Mouse (Mus musculus) C2C12 (cell line): ENCODE results near the gene Pbxip1. TPM values are rescaled to one million over a fixed set of nuclear protein-coding genes. Genes with fewer than 3 reads are reported as not detected.

Experiments used
- H3K27me3 ChIP-seq: one replicate; pipeline ENCODE4 v1.6.1; 2011; ENCODE audit not compliant: control insufficient read depth, insufficient read depth, insufficient read length
- H3K36me3 ChIP-seq: one replicate; pipeline ENCODE4 v1.6.1; 2011; ENCODE audit not compliant: control insufficient read depth, insufficient read depth
- H3K4me3 ChIP-seq: one replicate; pipeline ENCODE4 v1.5.1; 2011; ENCODE audit warnings: mild to moderate bottlenecking, control low read depth; ENCODE audit not compliant: poor library complexity, insufficient read depth, severe bottlenecking
- H3K79me2 ChIP-seq: one replicate; pipeline ENCODE4 v1.6.1; 2011; ENCODE audit not compliant: control insufficient read depth, insufficient read depth
- H3K79me3 ChIP-seq: one replicate; pipeline ENCODE4 v1.6.1; 2011; ENCODE audit warnings: low read depth, control low read depth
- H3ac ChIP-seq: one replicate; pipeline ENCODE3; 2011; ENCODE audit warnings: low read depth; ENCODE audit not compliant: control insufficient read depth, insufficient read length
- CEBPB ChIP-seq: IDR thresholded peaks from one replicate; pipeline ENCODE4 v1.6.1; 2011; ENCODE audit warnings: low read depth, mild to moderate bottlenecking, control low read depth, moderate library complexity
- CTCF ChIP-seq: IDR thresholded peaks from one replicate; pipeline ENCODE4 v1.5.1; 2011; ENCODE audit not compliant: control insufficient read depth, insufficient read depth, insufficient read length
- FOSL1 ChIP-seq: IDR thresholded peaks from one replicate; pipeline ENCODE4 v1.8.0; 2011; ENCODE audit warnings: mild to moderate bottlenecking, low read length; ENCODE audit not compliant: poor library complexity, insufficient read depth, severe bottlenecking
- MAX ChIP-seq: IDR thresholded peaks from one replicate; pipeline ENCODE4 v1.6.1; 2011; ENCODE audit warnings: mild to moderate bottlenecking, control low read depth
- MYOD1 ChIP-seq: IDR thresholded peaks from one replicate; pipeline ENCODE4 v1.6.1; 2011; ENCODE audit warnings: low read depth; ENCODE audit not compliant: control insufficient read depth, insufficient read length
- MYOG ChIP-seq: IDR thresholded peaks from one replicate; pipeline ENCODE4 v1.6.1; 2011; ENCODE audit not compliant: control insufficient read depth, insufficient read length; ENCODE audit errors: extremely low read depth
- USF1 ChIP-seq: IDR thresholded peaks from one replicate; pipeline ENCODE4 v1.6.1; 2011; ENCODE audit warnings: low read depth, mild to moderate bottlenecking, control low read depth, moderate library complexity
- long read RNA-seq, 2 experiments: library from polyadenylated mRNA; unstranded; transcript quantifications; one replicate each; pipeline ENCODE4 v2.0.0; 2019 to 2020
- polyA plus RNA-seq: library from polyadenylated mRNA; unstranded; fragments of >200 nt; fragmentation: generic; extraction: Trizol; gene quantifications from one replicate; pipeline ENCODE4 v1.2.1, GENCODE M21; 2012; ENCODE audit warnings: missing spikeins

Pbxip1 gene
- polyA plus RNA-seq = 34.6 TPM
- long read RNA-seq, experiment 1, partial matches to known transcripts = 24 of 43 reads
- long read RNA-seq, experiment 1, other reads (novel, unspliced or antisense) = 19 of 43 reads
- long read RNA-seq, experiment 2, partial matches to known transcripts = 3 of 15 reads
- long read RNA-seq, experiment 2, other reads (novel, unspliced or antisense) = 12 of 15 reads

- peak within 1 kb of the TSS; percentile 28 for H3K4me3 ChIP-seq
- peaks cover 24% of the 10 kb centered on the region for H3K79me3 ChIP-seq
- peaks cover 36% of the 10 kb centered on the region for H3K79me2 ChIP-seq
- no peaks in the 10 kb centered on the region for H3K27me3 ChIP-seq
- peak; percentile 94 for TF ChIP-seq USF1
- no peak for TF ChIP-seq CEBPB
- TF ChIP-seq FOSL1 = no peak
- peak; percentile 98 for TF ChIP-seq MYOD1
- no peak for TF ChIP-seq MYOG
- TF ChIP-seq CTCF = no peak
- no peak for TF ChIP-seq MAX
- H3ac ChIP-seq = peak within 1 kb of the TSS; percentile 69
- H3K36me3 ChIP-seq = peaks cover 23% of the 10 kb centered on the region
These were observed at the start of gene Pbxip1 for GRCm38 (mm10) chr3:89436176-89437113. TSS of gene Pbxip1 (plus strand) at chr3:89436706.

- no peaks in the 10 kb centered on the region for H3K36me3 ChIP-seq
- H3K79me2 ChIP-seq = peaks cover 75% of the 10 kb centered on the region
- no peak overlapping the region for H3K4me3 ChIP-seq
- peaks cover 4% of the 10 kb centered on the region for H3K79me3 ChIP-seq
- no peaks in the 10 kb centered on the region for H3K27me3 ChIP-seq
- no peak for TF ChIP-seq MAX
- no peak for TF ChIP-seq MYOD1
- TF ChIP-seq CEBPB = no peak
- TF ChIP-seq USF1 = no peak
- TF ChIP-seq MYOG = no peak
- no peak for TF ChIP-seq FOSL1
- no peak for TF ChIP-seq CTCF
- no peak overlapping the region for H3ac ChIP-seq
These were observed 48.9 kb upstream of the Pbxip1 start for GRCm38 (mm10) chr3:89387632-89388031.

GRCm38 (mm10) chr3:89388134-89388881, 48.2 kb upstream of the Pbxip1 start:
- H3K79me3 ChIP-seq = peaks cover 4% of the 10 kb centered on the region
- no peaks in the 10 kb centered on the region for H3K36me3 ChIP-seq
- H3ac ChIP-seq = no peak overlapping the region
- H3K4me3 ChIP-seq = no peak overlapping the region
- no peaks in the 10 kb centered on the region for H3K27me3 ChIP-seq
- peaks cover 74% of the 10 kb centered on the region for H3K79me2 ChIP-seq
- TF ChIP-seq FOSL1 (no peak), MYOG (no peak), MYOD1 (no peak), USF1 (no peak)

GRCm38 (mm10) chr3:89388901-89389740, 47.4 kb upstream of the Pbxip1 start:
- H3K36me3 ChIP-seq = no peaks in the 10 kb centered on the region
- peaks cover 4% of the 10 kb centered on the region for H3K79me3 ChIP-seq
- H3ac ChIP-seq = no peak overlapping the region
- no peak overlapping the region for H3K4me3 ChIP-seq
- no peaks in the 10 kb centered on the region for H3K27me3 ChIP-seq
- H3K79me2 ChIP-seq = peaks cover 66% of the 10 kb centered on the region
- no peak for TF ChIP-seq FOSL1
- no peak for TF ChIP-seq MYOG
- no peak for TF ChIP-seq MAX
- TF ChIP-seq CEBPB = no peak
- no peak for TF ChIP-seq MYOD1
- TF ChIP-seq CTCF = no peak
- no peak for TF ChIP-seq USF1

DNA sequence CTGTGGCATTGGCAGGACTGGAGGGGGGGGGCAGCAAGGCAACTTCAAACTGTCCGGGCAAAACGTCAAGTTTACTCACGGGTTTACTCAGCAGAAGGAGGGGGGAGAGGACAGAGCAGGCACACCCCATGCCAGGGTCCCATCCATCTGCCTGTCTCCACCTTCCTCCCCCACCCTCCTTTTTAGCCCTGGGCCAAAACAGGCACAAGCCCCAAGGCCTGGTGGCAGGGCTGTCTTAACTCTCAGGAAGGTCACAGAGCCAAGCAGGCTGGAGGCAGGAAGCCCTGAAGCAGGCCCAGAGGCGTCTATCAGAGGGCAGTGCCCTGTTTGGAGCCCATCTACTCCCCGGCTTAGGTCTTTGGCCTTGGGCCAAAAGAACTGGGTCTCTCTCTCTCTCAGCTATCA, 46.4 kb upstream of the Pbxip1 start:
- Histone ChIP-seq H3K4me3 (no peak overlapping the region), H3ac (no peak overlapping the region), H3K79me3 (peaks cover 2% of the 10 kb centered on the region), H3K27me3 (no peaks in the 10 kb centered on the region), H3K36me3 (no peaks in the 10 kb centered on the region), H3K79me2 (peaks cover 60% of the 10 kb centered on the region)
- TF ChIP-seq MAX (no peak), MYOG (no peak), MYOD1 (no peak), USF1 (no peak)
